Mouse (Mus musculus) embryo, embryonic 9.5 days (tissue): ENCODE measurements at regions not wholly inside any gene's neighbourhood (a gene's known extent, or its start where the extent isn't known, plus 50 kb on each side); places are given as distances from the start of the nearest gene placed in this dataset.
A peak's percentile ranks its signal among the peaks of the same experiment; 100 is the strongest.
"Not testable (repeated sequence)": the region's sequence is repeated elsewhere in the genome, so short reads cannot be mapped to it uniquely, and the experiment has no call there.

Experiments
- DNase-seq: peaks from one replicate; pipeline ENCODE4 v3.0.0-alpha.2; 2017; ENCODE audit errors: extremely low spot score

- DNase-seq = no peak
Observed at GRCm38 (mm10) chr10:15321480-15321879, 603.5 kb upstream of the Gje1 start.

- DNase-seq = no peak
Observed at GRCm38 (mm10) chr10:15317017-15317607, 599.1 kb upstream of the Gje1 start.

GRCm38 (mm10) chr10:15310650-15311049 is 592.6 kb upstream of the Gje1 start:
- no peak for DNase-seq

- no peak for DNase-seq
Observed at GRCm38 (mm10) chr10:15305811-15306473, 587.9 kb upstream of the Gje1 start.

GRCm38 (mm10) chr10:15300199-15301085 is 582.4 kb upstream of the Gje1 start:
- DNase-seq = peak; percentile 76

GRCm38 (mm10) chr10:15299331-15300198 is 581.6 kb upstream of the Gje1 start:
- no peak for DNase-seq

GRCm38 (mm10) chr10:15297257-15297656 is 579.2 kb upstream of the Gje1 start:
- DNase-seq = no peak

GRCm38 (mm10) chr10:15294125-15294524 is 576.1 kb upstream of the Gje1 start:
- no peak for DNase-seq

- not testable (repeated sequence) for DNase-seq
Observed at GRCm38 (mm10) chr10:15263337-15263736, 545.3 kb upstream of the Gje1 start.

GRCm38 (mm10) chr10:15262282-15262681 is 544.3 kb upstream of the Gje1 start:
- DNase-seq = not testable (repeated sequence)

GRCm38 (mm10) chr10:15249402-15250086 is 531.5 kb upstream of the Gje1 start:
- no peak for DNase-seq

- DNase-seq = no peak
Observed at GRCm38 (mm10) chr10:15248899-15249298, 530.9 kb upstream of the Gje1 start.

- DNase-seq = no peak
Observed at GRCm38 (mm10) chr10:15244376-15245262, 526.6 kb upstream of the Gje1 start.

- no peak for DNase-seq
Observed at GRCm38 (mm10) chr10:15243460-15243859, 525.4 kb upstream of the Gje1 start.

GRCm38 (mm10) chr10:15218883-15219282 is 500.9 kb upstream of the Gje1 start:
- no peak for DNase-seq

- DNase-seq = no peak
Observed at GRCm38 (mm10) chr10:15179585-15179984, 461.6 kb upstream of the Gje1 start.

- no peak for DNase-seq
Observed at GRCm38 (mm10) chr10:15174421-15174820, 456.4 kb upstream of the Gje1 start.

GRCm38 (mm10) chr10:15172558-15172957 is 454.5 kb upstream of the Gje1 start:
- DNase-seq = no peak

GRCm38 (mm10) chr10:15140703-15141102 is 422.7 kb upstream of the Gje1 start:
- no peak for DNase-seq
